Mouse (Mus musculus) heart, adult 2 months (tissue): Measurements from ENCODE around the gene Gucy2g.

ENCODE experiments used
- CTCF ChIP-seq: fragments of 200-600 bp; IDR thresholded peaks from 2 replicates; pipeline ENCODE4 v1.8.1; 2022; ENCODE audit warnings: antibody characterized with exemption, mild to moderate bottlenecking, moderate library complexity
- EP300 ChIP-seq: fragments of 200-500 bp; IDR thresholded peaks from 2 replicates; pipeline ENCODE4 v1.6.1; 2011; ENCODE audit warnings: low read depth, low read length, control low read depth; ENCODE audit not compliant: insufficient read depth

- no peak for TF ChIP-seq CTCF
- no peak for TF ChIP-seq EP300
Observed at GRCm38 (mm10) chr19:55236026-55236425, 5.0 kb downstream of the Gucy2g start.
